Mouse (Mus musculus) MEL (cell line): Measurements from ENCODE around the gene Gp9. TPM values are rescaled to one million over a fixed set of nuclear protein-coding genes. Genes with fewer than 3 reads are reported as not detected.

Source experiments
- DNase-seq: peaks from one replicate; pipeline ENCODE4 v3.0.0; 2011; ENCODE audit warnings: low read depth, low spot score
- H3K27ac ChIP-seq: 2 replicates; pipeline ENCODE4 v1.5.1; 2012; ENCODE audit warnings: low read depth, mild to moderate bottlenecking, control low read depth, low read length, moderate library complexity; ENCODE audit not compliant: control insufficient read depth
- H3K27me3 ChIP-seq, 2 experiments: fragments of 150-350 bp in 1 of 2; sonication (generic) in 1 of 2; 2 replicates each; pipeline ENCODE4 v1.6.1; 2012; ENCODE audit warnings: low read length in 2 of 2, mild to moderate bottlenecking in 2 of 2, improper control_type of control experiment in 1 of 2, moderate library complexity in 1 of 2; ENCODE audit not compliant: insufficient read depth in 2 of 2, control insufficient read depth in 1 of 2
- H3K36me3 ChIP-seq, 2 experiments: 2 replicates each; pipeline ENCODE4 v1.6.1; 2012 to 2014; ENCODE audit warnings: low read length in 2 of 2, improper control_type of control experiment in 1 of 2, inconsistent platforms in 1 of 2, mild to moderate bottlenecking in 1 of 2; ENCODE audit not compliant: insufficient read depth in 2 of 2, control insufficient read depth in 1 of 2
- H3K4me1 ChIP-seq, 2 experiments: fragments of 150-350 bp in 1 of 2; sonication (generic) in 1 of 2; 2 replicates each; pipeline ENCODE4 v1.6.1; 2012; ENCODE audit warnings: low read length in 2 of 2, improper control_type of control experiment in 1 of 2, mild to moderate bottlenecking in 1 of 2; ENCODE audit not compliant: insufficient read depth in 2 of 2, control insufficient read depth in 1 of 2
- H3K4me3 ChIP-seq, 2 experiments: fragments of 150-350 bp in 1 of 2; sonication (generic) in 1 of 2; 2 replicates each; pipeline ENCODE4 v1.5.1; 2012; ENCODE audit warnings: low read depth in 2 of 2, low read length in 2 of 2, mild to moderate bottlenecking in 2 of 2, moderate library complexity in 2 of 2, control low read depth in 1 of 2, improper control_type of control experiment in 1 of 2; ENCODE audit not compliant: control insufficient read depth in 1 of 2, insufficient read depth in 1 of 2
- H3K79me2 ChIP-seq: 2 replicates; pipeline ENCODE4 v1.6.1; 2012; ENCODE audit warnings: mild to moderate bottlenecking, low read length, moderate library complexity; ENCODE audit not compliant: control insufficient read depth, poor library complexity, insufficient read depth
- H3K9ac ChIP-seq: 2 replicates; pipeline ENCODE4 v1.6.1; 2012; ENCODE audit warnings: low read depth, mild to moderate bottlenecking, control low read depth, low read length, moderate library complexity; ENCODE audit not compliant: control insufficient read depth, poor library complexity, severe bottlenecking
- H3K9me3 ChIP-seq: fragments of 150-350 bp; sonication (generic); replicated peaks from 2 replicates; pipeline ENCODE4 v1.6.1; 2012; ENCODE audit warnings: mild to moderate bottlenecking, low read length, improper control_type of control experiment, moderate library complexity; ENCODE audit not compliant: insufficient read depth
- BHLHE40 ChIP-seq: IDR thresholded peaks from 2 replicates; pipeline ENCODE4 v1.6.1; 2012; ENCODE audit warnings: low read depth, mild to moderate bottlenecking, inconsistent platforms, low read length, improper control_type of control experiment, borderline replicate concordance
- CHD1 ChIP-seq: IDR thresholded peaks from 2 replicates; pipeline ENCODE4 v1.6.1; 2012; ENCODE audit warnings: low read depth, mild to moderate bottlenecking, inconsistent platforms, low read length, improper control_type of control experiment
- CTCF ChIP-seq, 3 experiments: IDR thresholded peaks in 2 of 3; conservative IDR thresholded peaks in 1 of 3; 2 replicates each; pipeline ENCODE4 v1.5.1; 2011 to 2012; ENCODE audit warnings: low read length in 3 of 3, low read depth in 2 of 3, mild to moderate bottlenecking in 2 of 3, improper control_type of control experiment in 1 of 3, inconsistent platforms in 1 of 3, mixed read lengths in 1 of 3, moderate library complexity in 1 of 3; ENCODE audit not compliant: control insufficient read depth in 1 of 3, insufficient read depth in 1 of 3, poor library complexity in 1 of 3, severe bottlenecking in 1 of 3
- E2F4 ChIP-seq: IDR thresholded peaks from 2 replicates; pipeline ENCODE4 v1.6.1; 2011; ENCODE audit warnings: low read depth, low read length, improper control_type of control experiment, borderline replicate concordance
- ELF1 ChIP-seq: IDR thresholded peaks from 2 replicates; pipeline ENCODE4 v1.6.1; 2014; ENCODE audit warnings: low read depth, mild to moderate bottlenecking, inconsistent platforms, low read length, improper control_type of control experiment, moderate library complexity
- GATA1 ChIP-seq: IDR thresholded peaks from 2 replicates; pipeline ENCODE4 v1.6.1; 2011; ENCODE audit warnings: low read depth, low read length, improper control_type of control experiment
- HCFC1 ChIP-seq: IDR thresholded peaks from 2 replicates; pipeline ENCODE4 v1.6.1; 2012; ENCODE audit warnings: low read depth, mild to moderate bottlenecking, inconsistent platforms, low read length, improper control_type of control experiment, moderate library complexity
- KAT2A ChIP-seq: conservative IDR thresholded peaks from 2 replicates; pipeline ENCODE4 v1.6.1; 2012; ENCODE audit warnings: low read depth, low read length, improper control_type of control experiment, inconsistent platforms
- MAFK ChIP-seq: IDR thresholded peaks from 2 replicates; pipeline ENCODE4 v1.6.1; 2011; ENCODE audit warnings: low read depth, mild to moderate bottlenecking, low read length, improper control_type of control experiment, borderline replicate concordance
- MAZ ChIP-seq: IDR thresholded peaks from 2 replicates; pipeline ENCODE4 v1.6.1; 2012; ENCODE audit warnings: low read depth, mild to moderate bottlenecking, inconsistent platforms, low read length, improper control_type of control experiment
- MEF2A ChIP-seq: IDR thresholded peaks from 2 replicates; pipeline ENCODE4 v1.6.1; 2014; ENCODE audit warnings: low read depth, mild to moderate bottlenecking, inconsistent platforms, low read length, improper control_type of control experiment; ENCODE audit not compliant: poor library complexity, insufficient replicate concordance, severe bottlenecking; ENCODE audit errors: extremely low read depth
- MXI1 ChIP-seq: IDR thresholded peaks from 2 replicates; pipeline ENCODE4 v1.6.1; 2011; ENCODE audit warnings: mild to moderate bottlenecking, low read depth, low read length, improper control_type of control experiment
- MYB ChIP-seq: IDR thresholded peaks from 2 replicates; pipeline ENCODE4 v1.6.1; 2011; ENCODE audit warnings: mild to moderate bottlenecking, low read depth, low read length, improper control_type of control experiment
- POLR2AphosphoS2 ChIP-seq: IDR thresholded peaks from 2 replicates; pipeline ENCODE4 v1.6.1; 2011; ENCODE audit warnings: low read length, improper control_type of control experiment
- TAL1 ChIP-seq: IDR thresholded peaks from 2 replicates; pipeline ENCODE4 v1.6.1; 2012; ENCODE audit warnings: mild to moderate bottlenecking, inconsistent platforms, low read length, moderate library complexity, mixed read lengths
- TBP ChIP-seq: IDR thresholded peaks from 2 replicates; pipeline ENCODE4 v1.8.0; 2011; ENCODE audit warnings: low read depth, low read length, improper control_type of control experiment
- UBTF ChIP-seq: IDR thresholded peaks from 2 replicates; pipeline ENCODE4 v1.6.1; 2012; ENCODE audit warnings: low read depth, mild to moderate bottlenecking, inconsistent platforms, low read length, improper control_type of control experiment, moderate library complexity, borderline replicate concordance; ENCODE audit not compliant: insufficient read depth
- USF2 ChIP-seq, 2 experiments: IDR thresholded peaks; 2 replicates each; pipeline ENCODE4 v1.6.1; 2011 to 2012; ENCODE audit warnings: improper control_type of control experiment in 2 of 2, low read length in 2 of 2, borderline replicate concordance in 1 of 2, inconsistent platforms in 1 of 2, low read depth in 1 of 2, mild to moderate bottlenecking in 1 of 2; ENCODE audit not compliant: insufficient read depth in 1 of 2
- ZKSCAN1 ChIP-seq: IDR thresholded peaks from 2 replicates; pipeline ENCODE4 v1.6.1; 2012; ENCODE audit warnings: low read depth, mild to moderate bottlenecking, inconsistent platforms, low read length, improper control_type of control experiment, moderate library complexity
- ZNF384 ChIP-seq: IDR thresholded peaks from 2 replicates; pipeline ENCODE4 v1.6.1; 2012; ENCODE audit warnings: low read depth, mild to moderate bottlenecking, inconsistent platforms, low read length, improper control_type of control experiment
- polyA plus RNA-seq, 2 experiments: library from polyadenylated mRNA; stranded (reverse) in 1 of 2; unstranded in 1 of 2; fragments of >175 nt in 1 of 2; fragments of >200 nt in 1 of 2; gene quantifications; 2 replicates each; pipeline versions ENCODE4 v1.2.1 to v1.2.4; 2012; ENCODE audit warnings: low replicate concordance in 2 of 2, low read depth in 1 of 2; ENCODE audit not compliant: insufficient read length in 2 of 2, insufficient read depth in 1 of 2, missing spikeins in 1 of 2
- total RNA-seq: library from RNA; depleted of rRNA; stranded (reverse); fragments of 300-350 nt; gene quantifications from 2 replicates; pipeline ENCODE4 v1.2.3, GENCODE M21; 2012

Gp9 gene
- total and polyA plus RNA-seq, 3 experiments = 3.9 to 11.1 TPM; not detected in 1

- Histone ChIP-seq H3K36me3 (no peaks in the 10 kb centered on the region), H3K27ac (no peak overlapping the region), H3K9me3 (no peaks in the 10 kb centered on the region), H3K4me3 (no peak overlapping the region), H3K4me1 (no peaks in the 10 kb centered on the region), H3K27me3 (no peaks in the 10 kb centered on the region), H3K79me2 (no peaks in the 10 kb centered on the region), H3K9ac (no peak overlapping the region)
- no peak for DNase-seq
- TF ChIP-seq CHD1 (no peak), MYB (no peak), HCFC1 (no peak)
These were observed 21.7 kb downstream of the Gp9 start for GRCm38 (mm10) chr6:87799576-87799975.

DNA sequence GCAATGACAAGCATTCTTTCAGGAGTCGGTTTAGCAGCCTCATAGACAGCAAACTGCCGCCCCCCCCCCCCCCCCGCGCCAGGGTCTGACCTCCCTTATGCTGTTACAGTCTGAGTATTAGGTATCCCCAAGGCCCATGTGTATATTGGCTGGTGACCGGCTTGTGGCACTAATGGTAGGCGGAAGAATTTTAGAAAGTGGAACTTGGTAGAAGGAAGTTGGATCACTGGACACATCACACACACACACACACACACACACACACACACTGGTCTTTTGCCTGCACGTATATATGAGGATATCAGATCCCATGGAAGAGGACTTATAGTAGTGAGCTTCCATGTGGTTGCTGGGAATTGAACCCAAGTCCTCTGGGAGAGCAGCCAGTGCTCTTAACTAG, 24.6 kb downstream of the Gp9 start:
- H3K9ac ChIP-seq = no peak overlapping the region
- no peaks in the 10 kb centered on the region for H3K79me2 ChIP-seq
- TF ChIP-seq BHLHE40 (no peak), POLR2AphosphoS2 (no peak), MEF2A (no peak), MAFK (no peak), GATA1 (no peak), UBTF (no peak), MXI1 (no peak), ZKSCAN1 (no peak), USF2 (IDR thresholded peaks at IDR 0.05; ENCODE audit: borderline replicate concordance in 1 of 2, insufficient read depth in 1 of 2, low read depth in 1 of 2, low read length in 2 of 2) (no peak), KAT2A (no peak), MAZ (no peak), ZNF384 (no peak), E2F4 (no peak), TAL1 (no peak), CTCF (IDR thresholded peaks at IDR 0.05 in 2 of 3, conservative IDR thresholded peaks at IDR 0.05 in 1 of 3; ENCODE audit: control insufficient read depth in 1 of 3, insufficient read depth in 1 of 3, low read depth in 2 of 3, low read length in 3 of 3, poor library complexity in 1 of 3, severe bottlenecking in 1 of 3) (no peak), TBP (no peak), HCFC1 (no peak), ELF1 (no peak)
- TF ChIP-seq, all 39 proteins: peak for 0
- Histone ChIP-seq H3K4me1 (peaks cover 4% of the 10 kb centered on the region in 2 experiments; a peak in 2 of 4 replicates), H3K4me3 (no peak overlapping the region), H3K36me3 (peaks cover 0 to 5% of the 10 kb centered on the region in 2 experiments; a peak in 2 of 4 replicates), H3K27me3 (no peaks in the 10 kb centered on the region), H3K9me3 (no peaks in the 10 kb centered on the region), H3K27ac (no peak overlapping the region)
- DNase-seq = no peak
